Mouse (Mus musculus) bone marrow macrophage, adult 2 months (primary cell): ENCODE results near the gene Gdpd5.

Experiments used
- CTCF ChIP-seq: IDR thresholded peaks from 2 replicates; pipeline ENCODE4 v1.5.1; 2012; ENCODE audit warnings: low read depth, mild to moderate bottlenecking, low read length, moderate library complexity
- POLR2A ChIP-seq: IDR thresholded peaks from 2 replicates; pipeline ENCODE4 v1.6.1; 2012; ENCODE audit warnings: mild to moderate bottlenecking, low read depth, low read length, borderline replicate concordance

DNA sequence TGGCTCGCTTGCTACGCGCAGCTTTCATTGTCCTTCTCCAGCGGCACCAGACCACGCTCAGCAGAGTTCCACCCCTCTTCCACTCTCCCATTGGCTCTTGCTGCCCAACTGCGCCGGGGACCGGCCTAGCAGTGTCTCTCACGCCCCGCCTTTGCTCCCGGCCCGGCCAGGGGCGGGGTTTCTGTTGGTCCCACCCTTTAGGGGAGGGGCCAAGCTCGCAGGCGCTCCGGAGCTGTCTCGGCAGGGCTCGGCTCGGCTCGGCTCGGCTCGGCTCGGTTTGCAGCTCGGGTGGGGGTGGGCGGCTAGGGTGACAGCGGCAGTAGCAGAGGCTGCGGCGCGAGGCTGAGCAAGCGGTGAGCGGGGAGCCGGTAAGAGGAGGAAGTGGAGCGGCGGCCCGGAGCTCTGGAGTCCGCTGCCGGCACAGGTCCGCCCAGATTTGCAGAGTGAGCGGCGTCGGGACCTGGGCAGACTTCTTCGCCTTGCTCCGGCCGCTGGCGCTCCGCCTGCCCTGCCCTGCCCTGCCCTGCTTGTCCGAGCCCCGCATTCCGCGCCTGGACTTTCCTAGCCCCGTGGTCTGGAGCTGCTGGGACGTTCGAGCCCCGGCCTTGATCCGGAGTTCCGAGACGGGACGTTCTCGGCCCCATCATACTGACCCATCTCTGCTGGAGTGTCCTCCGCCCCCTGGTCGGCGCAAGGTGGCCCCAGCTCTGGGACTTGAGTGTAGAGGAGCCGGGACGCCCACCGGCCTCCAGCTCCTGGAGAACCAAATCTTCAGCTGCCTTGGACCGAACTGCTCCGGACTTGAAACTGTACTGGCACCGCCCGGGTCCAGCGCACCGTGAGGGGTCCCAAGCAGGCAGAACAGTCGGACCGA lies at the start of gene Gdpd5:
- no peak for TF ChIP-seq CTCF
- no peak for TF ChIP-seq POLR2A
